Mouse (Mus musculus) myocyte (in vitro differentiated cells): ENCODE data around the gene Nr2c1.

ENCODE experiments used
- MAX ChIP-seq: IDR thresholded peaks from one replicate; pipeline ENCODE4 v1.6.1; 2011; ENCODE audit warnings: low read depth, mild to moderate bottlenecking, control low read depth
- MYOG ChIP-seq, 3 experiments: IDR thresholded peaks; one replicate each; pipeline ENCODE4 v1.6.1; 2011; ENCODE audit warnings: control low read depth in 2 of 3, low read depth in 2 of 3, mild to moderate bottlenecking in 2 of 3; ENCODE audit not compliant: insufficient read length in 2 of 3, control insufficient read depth in 1 of 3, insufficient read depth in 1 of 3
- POLR2A ChIP-seq: IDR thresholded peaks from one replicate; pipeline ENCODE4 v1.6.1; 2011; ENCODE audit warnings: low read depth, mild to moderate bottlenecking, control low read depth, moderate library complexity; ENCODE audit not compliant: insufficient read length

DNA sequence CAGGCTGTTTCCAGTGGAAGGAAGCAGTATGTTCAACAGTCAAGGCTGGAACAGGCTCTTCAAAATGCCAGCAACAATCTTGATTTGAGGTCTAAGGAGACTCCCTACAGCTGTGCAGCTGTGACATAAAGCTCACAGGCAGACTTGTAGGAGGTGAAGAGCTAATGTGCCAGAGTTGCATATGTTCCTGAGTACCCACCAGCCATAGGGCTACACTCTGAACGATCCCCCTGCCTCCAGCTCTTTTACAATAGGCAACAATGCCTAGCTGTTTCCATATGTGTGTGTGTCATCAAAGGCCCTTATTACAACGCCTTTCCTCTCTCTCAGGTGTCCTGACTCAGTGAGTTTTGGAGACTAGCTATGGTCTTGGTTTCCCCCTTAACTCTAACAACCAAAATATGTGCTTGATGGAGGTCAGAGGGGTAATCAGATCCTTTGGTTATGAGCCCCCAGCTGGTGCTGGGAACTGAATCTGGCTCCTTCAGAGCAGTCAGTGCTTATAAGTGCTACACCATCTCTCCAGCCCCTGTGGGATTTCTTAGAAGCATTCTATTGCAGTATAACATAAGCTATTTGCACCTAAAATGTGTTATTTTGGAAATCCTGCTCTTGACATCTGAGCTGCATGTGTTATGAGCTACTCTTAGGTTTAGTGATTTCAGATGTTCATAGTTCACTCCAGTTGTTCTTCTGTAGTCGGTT lies 7.4 kb upstream of the Nr2c1 start:
- TF ChIP-seq MYOG (IDR thresholded peaks at IDR 0.05; ENCODE audit: control insufficient read depth in 1 of 3, insufficient read depth in 1 of 3, insufficient read length in 2 of 3, low read depth in 2 of 3) = no peak
- TF ChIP-seq POLR2A = no peak
- no peak for TF ChIP-seq MAX
